Mouse (Mus musculus) liver, embryonic 13.5 days (tissue): ENCODE measurements around the gene Pfdn6. TPM values are rescaled to one million over a fixed set of nuclear protein-coding genes. Genes with fewer than 3 reads are reported as not detected.

Source experiments
- ATAC-seq: fragments of 200-750 bp; cut with Nextera tagmentation; 2 replicates; pipeline ENCODE4 v1.8.0; 2017; ENCODE audit warnings: low read depth, mild to moderate bottlenecking, moderate number of reproducible peaks, moderate library complexity
- DNase-seq: peaks from one replicate; pipeline ENCODE4 v3.0.0; 2022
- H3K27ac ChIP-seq: fragments of 300-500 bp; sonication (generic); 2 replicates; pipeline ENCODE4 v1.5.1; 2015; ENCODE audit warnings: moderate library complexity, mild to moderate bottlenecking, inconsistent platforms
- H3K27me3 ChIP-seq: fragments of 300-500 bp; sonication (generic); 2 replicates; pipeline ENCODE4 v1.6.1; 2015; ENCODE audit warnings: mild to moderate bottlenecking, inconsistent platforms
- H3K36me3 ChIP-seq: fragments of 300-500 bp; sonication (generic); 2 replicates; pipeline ENCODE4 v1.6.1; 2015; ENCODE audit warnings: mild to moderate bottlenecking, inconsistent platforms
- H3K4me1 ChIP-seq: fragments of 300-500 bp; sonication (generic); replicated peaks from 2 replicates; pipeline ENCODE4 v1.6.1; 2015; ENCODE audit warnings: inconsistent platforms
- H3K4me2 ChIP-seq: fragments of 300-500 bp; sonication (generic); 2 replicates; pipeline ENCODE4 v1.6.1; 2015; ENCODE audit warnings: inconsistent platforms, mild to moderate bottlenecking, moderate library complexity
- H3K4me3 ChIP-seq: fragments of 300-500 bp; sonication (generic); replicated peaks from 2 replicates; pipeline ENCODE4 v1.5.1; 2015; ENCODE audit warnings: mild to moderate bottlenecking, inconsistent platforms
- H3K9ac ChIP-seq: fragments of 300-500 bp; sonication (generic); 2 replicates; pipeline ENCODE4 v1.6.1; 2015; ENCODE audit warnings: mild to moderate bottlenecking, inconsistent platforms
- H3K9me3 ChIP-seq: fragments of 300-500 bp; sonication (generic); replicated peaks from 2 replicates; pipeline ENCODE4 v1.6.1; 2016; ENCODE audit warnings: inconsistent platforms
- WGBS: fragments of 180-500 bp; shearing (Covaris S2); methylation state at CpG from one replicate; pipeline ENCODE4 v1.1.7; 2015; ENCODE audit not compliant: insufficient replicate concordance; 5-methylcytosine and 5-hydroxymethylcytosine counted together
- polyA plus RNA-seq: library from polyadenylated mRNA; unstranded; fragments of >200 nt; fragmentation: Nextera tagmentation; extraction: Ambion mirVana; gene quantifications from 2 replicates; pipeline ENCODE4 v1.2.1, GENCODE M21; 2015

The Pfdn6 gene
- polyA plus RNA-seq, 1 experiment from 2014 or later: 153 TPM

- Histone ChIP-seq H3K27me3 (no peaks in the 10 kb centered on the region), H3K36me3 (peaks cover 51% of the 10 kb centered on the region), H3K27ac (peak overlapping the region; percentile 96), H3K9me3 (no peaks in the 10 kb centered on the region), H3K4me2 (peak overlapping the region; percentile 100), H3K4me3 (peak overlapping the region; percentile 88), H3K4me1 (peaks cover 59% of the 10 kb centered on the region), H3K9ac (peak overlapping the region; percentile 92)
- peak; percentile 51 for DNase-seq
- ATAC-seq: peak; percentile 17; the same call in 1 of the 2 replicates
- 1% methylated on average over 45 of the region's 45 CpGs for WGBS
These were observed 9.6 kb downstream of the Pfdn6 start for GRCm38 (mm10) chr17:33930280-33931158.

GRCm38 (mm10) chr17:33929371-33930279 is 10.5 kb downstream of the Pfdn6 start, which contains the start of gene Rgl2:
TSS of gene Rgl2 (plus strand) at chr17:33929543.
- H3K27me3 ChIP-seq: no peaks in the 10 kb centered on the region
- peak within 1 kb of the TSS; percentile 92 for H3K9ac ChIP-seq
- H3K4me1 ChIP-seq: peaks cover 65% of the 10 kb centered on the region
- peaks cover 52% of the 10 kb centered on the region for H3K36me3 ChIP-seq
- peak within 1 kb of the TSS; percentile 88 for H3K4me3 ChIP-seq
- H3K9me3 ChIP-seq: no peaks in the 10 kb centered on the region
- DNase-seq (peak; percentile 91), ATAC-seq (peak; percentile 79)
- H3K27ac ChIP-seq: peak within 1 kb of the TSS; percentile 96
- WGBS: 0% methylated on average over 77 of the region's 80 CpGs
- H3K4me2 ChIP-seq: peak within 1 kb of the TSS; percentile 100

- Histone ChIP-seq H3K27me3 (no peaks in the 10 kb centered on the region), H3K27ac (peak overlapping the region; percentile 96; the same call in 1 of the 2 replicates), H3K4me1 (peaks cover 73% of the 10 kb centered on the region), H3K9me3 (no peaks in the 10 kb centered on the region), H3K9ac (peak overlapping the region; percentile 92), H3K4me3 (peak overlapping the region; percentile 88), H3K4me2 (peak overlapping the region; percentile 100), H3K36me3 (peaks cover 41% of the 10 kb centered on the region)
- WGBS: 49% methylated on average over 21 of the region's 21 CpGs
- ATAC-seq (no peak), DNase-seq (no peak)
These were observed 11.7 kb downstream of the Pfdn6 start for GRCm38 (mm10) chr17:33928251-33928947.

GRCm38 (mm10) chr17:33926207-33926932 is 13.8 kb downstream of the Pfdn6 start:
- Histone ChIP-seq H3K4me1 (peaks cover 63% of the 10 kb centered on the region), H3K9ac (no peak overlapping the region), H3K36me3 (peaks cover 25% of the 10 kb centered on the region), H3K27me3 (no peaks in the 10 kb centered on the region), H3K27ac (no peak overlapping the region), H3K4me3 (no peak overlapping the region), H3K4me2 (no peak overlapping the region), H3K9me3 (no peaks in the 10 kb centered on the region)
- DNase-seq: no peak
- ATAC-seq: no peak
- 79% methylated on average over 17 of the region's 17 CpGs for WGBS

GRCm38 (mm10) chr17:33925406-33926116 is 14.6 kb downstream of the Pfdn6 start:
- Histone ChIP-seq H3K4me3 (no peak overlapping the region), H3K27me3 (no peaks in the 10 kb centered on the region), H3K4me2 (no peak overlapping the region), H3K4me1 (peaks cover 61% of the 10 kb centered on the region), H3K36me3 (peaks cover 25% of the 10 kb centered on the region), H3K27ac (peak overlapping the region; percentile 70), H3K9ac (no peak overlapping the region), H3K9me3 (no peaks in the 10 kb centered on the region)
- 86% methylated on average over 21 of the region's 21 CpGs for WGBS
- ATAC-seq (no peak), DNase-seq (no peak)

- Histone ChIP-seq H3K36me3 (peaks cover 25% of the 10 kb centered on the region), H3K27me3 (no peaks in the 10 kb centered on the region), H3K4me3 (no peak overlapping the region), H3K9me3 (no peaks in the 10 kb centered on the region), H3K4me1 (peaks cover 55% of the 10 kb centered on the region), H3K27ac (peak overlapping the region; percentile 70), H3K9ac (no peak overlapping the region), H3K4me2 (0 out of 2 replicates have a peak overlapping the region, but pooled peaks have one; percentile 18)
- DNase-seq (peak; percentile 47), ATAC-seq (peak; percentile 39)
- WGBS: 67% methylated on average over 10 of the region's 10 CpGs
These were observed 15.4 kb downstream of the Pfdn6 start for GRCm38 (mm10) chr17:33924577-33925283.

- Histone ChIP-seq H3K4me3 (no peak overlapping the region), H3K27ac (no peak overlapping the region), H3K9ac (no peak overlapping the region), H3K9me3 (peaks cover 19% of the 10 kb centered on the region), H3K4me1 (peaks cover 71% of the 10 kb centered on the region), H3K36me3 (peaks cover 34% of the 10 kb centered on the region), H3K27me3 (no peaks in the 10 kb centered on the region), H3K4me2 (peak overlapping the region; percentile 99)
- 76% methylated on average over 7 of the region's 7 CpGs for WGBS
- no peak for DNase-seq
- ATAC-seq: no peak
These were observed 18.8 kb downstream of the Pfdn6 start for GRCm38 (mm10) chr17:33921361-33921760.

GRCm38 (mm10) chr17:33920282-33921097 is 19.7 kb downstream of the Pfdn6 start:
- H3K36me3 ChIP-seq: peaks cover 26% of the 10 kb centered on the region
- peaks cover 19% of the 10 kb centered on the region for H3K9me3 ChIP-seq
- DNase-seq (peak; percentile 78), ATAC-seq (no peak; the same call in 1 of the 2 replicates)
- WGBS: under 1% methylated on average over 36 of the region's 36 CpGs
- H3K9ac ChIP-seq: peak overlapping the region; percentile 90
- H3K4me2 ChIP-seq: peak overlapping the region; percentile 99
- H3K4me1 ChIP-seq: peaks cover 66% of the 10 kb centered on the region
- peak overlapping the region; percentile 96 for H3K27ac ChIP-seq
- H3K27me3 ChIP-seq: no peaks in the 10 kb centered on the region
- peak overlapping the region; percentile 90 for H3K4me3 ChIP-seq
